Mouse (Mus musculus) monocyte, adult 5-6 weeks (primary cell): ENCODE measurements around the gene Mex3d. TPM values are rescaled to one million over a fixed set of nuclear protein-coding genes. Genes with fewer than 3 reads are reported as not detected.
A peak's percentile ranks its signal among the peaks of the same experiment; 100 is the strongest.
"Not testable (repeated sequence)": the region's sequence is repeated elsewhere in the genome, so short reads cannot be mapped to it uniquely, and the experiment has no call there.

Source experiments
- ATAC-seq: fragments of 153-309, 156-312 bp; replicated peaks from 2 replicates; pipeline ENCODE4 v1.8.0; 2017; ENCODE audit warnings: mild to moderate bottlenecking; ENCODE audit not compliant: low TSS enrichment, insufficient number of reproducible peaks, severe bottlenecking, poor library complexity, low FRiP score
- total RNA-seq: library from RNA; stranded (forward); fragments of 200-1000, 200-491, 200-594 nt; gene quantifications from 3 replicates; pipeline ENCODE4 v1.2.3, GENCODE M21; 2017

The Mex3d gene
- total RNA-seq, 1 experiment from 2014 or later = 4.1 TPM

DNA sequence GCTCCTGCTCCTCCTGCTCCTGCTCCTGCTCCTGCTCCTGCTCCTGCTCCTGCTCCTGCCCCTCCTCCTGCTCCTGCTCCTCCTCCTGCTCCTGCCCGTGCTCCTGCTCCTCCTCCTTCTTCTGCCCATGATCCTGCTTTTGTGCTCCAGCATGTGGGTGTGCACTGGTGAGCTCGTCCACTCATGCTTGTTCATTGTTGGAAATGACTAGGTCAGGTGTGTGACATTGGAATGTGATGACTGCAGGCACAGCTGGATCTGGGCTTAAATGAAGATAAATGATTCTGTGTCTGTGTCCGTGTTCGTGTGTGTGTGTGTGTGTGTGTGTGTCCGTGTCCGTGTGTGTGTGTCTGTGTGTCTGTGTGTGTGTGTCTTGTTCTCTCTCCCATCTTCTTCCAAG, 19.1 kb downstream of the Mex3d start:
- no peak for ATAC-seq

GRCm38 (mm10) chr10:80367954-80368353, 19.5 kb downstream of the Mex3d start:
- ATAC-seq = no peak

DNA sequence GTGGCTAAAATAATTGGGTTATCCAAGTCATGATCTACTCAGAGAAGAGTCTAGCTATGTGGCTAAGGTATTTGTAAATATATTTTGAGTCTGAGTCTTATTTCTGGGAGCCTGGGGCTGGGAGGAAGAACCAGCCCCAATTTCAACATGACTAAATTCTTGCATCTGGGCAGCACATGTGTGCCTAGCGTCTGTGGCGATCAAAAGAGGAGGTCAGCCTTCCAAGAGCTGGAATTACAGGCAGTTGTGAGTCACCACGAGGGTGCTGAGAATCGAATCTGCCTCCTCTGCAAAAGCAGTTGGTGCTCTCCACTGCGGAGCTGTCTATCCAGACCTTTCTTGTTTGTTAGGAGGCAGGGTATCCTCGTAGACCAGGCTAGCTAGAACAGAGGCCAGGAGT, 21.7 kb downstream of the Mex3d start:
- no peak for ATAC-seq

DNA sequence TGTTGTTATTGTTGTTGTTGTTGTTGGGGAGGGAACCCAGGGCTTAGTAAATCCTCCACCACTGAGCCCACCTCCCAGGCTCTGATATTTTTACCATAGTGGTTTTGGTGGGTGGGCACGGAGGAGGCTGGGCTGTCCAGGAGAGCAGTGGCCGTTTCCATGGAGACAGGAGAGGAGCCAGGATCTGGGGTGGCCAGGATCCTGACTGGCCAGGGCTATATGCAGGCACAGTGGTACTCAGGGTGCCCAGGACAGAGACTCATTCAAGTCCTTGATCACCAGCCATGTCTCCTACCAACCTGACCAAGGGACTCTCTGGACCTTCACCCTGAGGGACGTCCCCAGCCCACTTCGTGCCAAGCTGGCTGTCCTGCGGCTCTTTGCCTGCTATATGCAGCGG, 23.7 kb downstream of the Mex3d start:
- no peak for ATAC-seq

DNA sequence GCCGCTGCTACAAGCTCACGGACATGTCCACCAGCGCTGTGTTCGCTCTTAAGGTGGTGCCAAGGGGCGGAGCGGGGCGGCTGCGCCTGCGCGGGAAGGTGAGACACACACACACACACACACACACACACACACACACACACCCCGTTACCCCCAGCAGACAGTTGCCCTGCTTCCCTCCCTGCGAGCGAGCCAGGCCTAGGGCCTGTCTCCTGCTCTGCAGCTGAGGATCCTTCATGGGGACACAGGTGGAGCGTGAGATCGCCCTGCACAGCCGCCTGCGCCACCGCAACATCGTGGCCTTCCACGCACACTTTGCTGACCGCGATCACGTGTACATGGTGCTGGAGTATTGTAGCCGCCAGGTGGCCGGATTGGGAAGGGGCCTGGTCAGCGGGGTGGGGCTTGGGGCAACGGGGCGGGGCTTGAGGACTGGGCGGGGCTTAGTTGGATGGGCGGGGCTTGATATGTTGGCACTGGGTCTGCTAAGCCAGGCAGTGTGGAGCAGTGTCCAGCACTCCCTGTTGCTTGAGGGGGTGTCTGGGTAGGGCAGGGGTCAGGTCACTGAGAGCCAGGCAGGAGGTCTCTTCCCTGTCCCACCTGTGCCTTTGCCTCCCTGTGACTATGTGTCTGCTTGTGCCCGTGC, 29.3 kb downstream of the Mex3d start:
- no peak for ATAC-seq

- ATAC-seq = no peak
These were observed 30.1 kb downstream of the Mex3d start for GRCm38 (mm10) chr10:80357336-80357735.

GRCm38 (mm10) chr10:80356737-80357136, 30.7 kb downstream of the Mex3d start:
- no peak for ATAC-seq

DNA sequence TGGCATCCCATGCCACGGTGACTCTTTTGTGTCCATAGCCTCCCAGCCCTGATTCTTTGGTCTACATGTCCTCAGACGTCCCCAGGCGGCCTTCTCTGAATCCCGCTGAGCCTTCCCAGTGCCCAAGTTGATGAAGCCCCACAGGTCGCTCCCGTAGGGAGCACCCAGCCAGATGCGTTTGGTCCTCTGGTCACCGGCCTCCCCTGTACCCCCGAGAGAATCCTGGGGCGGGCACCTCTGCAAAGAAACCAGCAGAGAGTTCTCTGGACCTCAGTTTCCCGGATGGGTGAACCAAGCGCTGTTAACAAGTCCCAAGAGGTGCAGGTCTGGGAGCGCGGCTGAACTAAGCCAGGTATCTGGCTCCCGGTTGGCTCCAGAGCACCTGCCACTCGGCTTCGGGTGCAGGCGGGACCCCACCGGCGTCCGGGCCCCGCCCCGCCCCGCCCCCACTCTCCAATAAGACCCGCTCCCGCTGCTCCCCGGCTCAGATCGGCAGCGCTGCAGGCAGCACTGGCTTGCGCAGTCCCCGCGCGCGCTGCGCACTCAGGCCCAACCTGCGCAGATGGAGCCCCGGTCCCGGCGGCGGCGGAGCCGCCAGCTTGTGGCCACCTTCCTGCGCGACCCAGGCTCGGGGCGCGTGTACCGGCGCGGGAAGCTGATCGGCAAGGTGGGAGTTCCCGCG, 31.3 kb downstream of the Mex3d start, which contains the start of gene Plk5:
Gene Plk5 (plus strand): TSS at position 459 of the 682 bp plus-strand sequence.
- ATAC-seq = no peak

DNA sequence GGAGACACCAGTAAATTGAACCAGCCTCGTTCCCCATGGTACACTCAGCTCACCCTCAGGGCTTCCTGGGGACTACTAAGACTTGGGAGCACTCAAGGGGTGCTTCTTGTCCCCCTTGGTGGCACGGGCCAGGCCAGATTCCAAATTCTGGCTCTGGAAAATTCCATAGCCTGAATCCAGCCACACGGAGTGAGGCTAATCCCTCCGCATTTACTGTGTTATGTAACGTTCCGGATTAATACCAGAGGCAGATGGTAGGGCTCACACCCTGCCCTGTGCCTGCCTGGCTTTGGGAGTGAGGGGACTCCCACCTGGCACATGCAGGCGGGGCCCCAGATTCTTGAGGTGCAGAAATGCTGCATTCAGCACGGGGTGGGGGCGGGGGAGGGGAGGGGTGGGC, 32.0 kb downstream of the Mex3d start:
- ATAC-seq = no peak

DNA sequence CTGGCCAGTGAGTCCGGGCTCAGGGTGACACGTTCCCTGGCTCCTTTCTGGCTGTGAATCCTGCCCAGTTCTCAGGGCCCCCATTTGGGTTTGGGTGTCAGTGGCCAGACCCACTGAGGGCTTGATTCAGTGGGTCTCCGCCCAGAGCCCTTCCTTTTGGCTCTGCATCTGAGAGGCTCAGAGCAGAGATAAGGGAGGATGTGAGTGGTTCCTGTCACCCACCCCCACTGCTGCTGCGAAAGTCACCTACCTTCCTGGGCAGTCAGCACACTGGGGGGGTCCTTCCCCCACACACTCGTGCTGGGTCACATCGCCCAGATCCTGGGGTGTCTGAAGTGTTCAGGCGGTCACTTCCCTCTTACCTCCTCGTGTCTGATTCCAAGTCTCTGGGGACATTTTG, 34.7 kb downstream of the Mex3d start:
- no peak for ATAC-seq

DNA sequence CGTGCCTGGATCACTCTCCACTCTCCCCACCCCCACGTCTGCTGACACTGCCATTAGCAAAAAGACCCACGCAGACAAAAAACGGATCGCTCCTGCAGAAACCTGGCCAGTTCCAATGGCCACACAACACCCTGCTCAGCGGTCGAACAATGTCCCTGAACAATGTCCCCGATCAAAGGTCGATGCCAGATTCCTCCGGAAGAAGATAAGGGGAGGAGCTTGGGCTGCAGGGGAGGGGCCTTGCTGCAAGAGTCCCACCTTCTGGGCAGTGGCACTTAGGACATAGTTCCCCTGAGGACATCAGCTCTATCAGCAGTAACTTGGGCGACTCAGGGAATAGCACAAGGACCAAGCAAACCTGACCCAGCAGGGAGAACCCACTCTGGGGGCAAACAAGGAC, 35.6 kb downstream of the Mex3d start:
- ATAC-seq = no peak

DNA sequence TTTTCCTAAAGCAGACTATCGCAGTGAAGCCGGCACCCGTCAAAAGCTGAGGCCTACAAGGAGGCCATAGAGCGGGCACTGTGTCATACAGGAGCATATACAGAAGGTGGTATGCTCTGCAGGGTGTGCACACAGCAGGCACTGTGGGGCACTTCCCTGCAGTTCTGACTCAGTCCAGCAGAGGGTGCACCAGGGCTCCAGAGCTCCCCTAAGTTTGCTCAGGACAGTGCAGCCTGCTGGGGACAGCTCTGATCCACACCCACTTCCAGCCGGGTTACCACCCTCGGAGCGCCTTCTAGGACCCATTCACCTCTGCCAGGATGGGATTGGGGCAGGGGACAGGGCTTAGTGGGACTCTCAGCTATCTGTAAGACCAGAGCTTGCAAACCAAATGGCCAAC, 37.2 kb downstream of the Mex3d start:
- peak; percentile 88 for ATAC-seq

DNA sequence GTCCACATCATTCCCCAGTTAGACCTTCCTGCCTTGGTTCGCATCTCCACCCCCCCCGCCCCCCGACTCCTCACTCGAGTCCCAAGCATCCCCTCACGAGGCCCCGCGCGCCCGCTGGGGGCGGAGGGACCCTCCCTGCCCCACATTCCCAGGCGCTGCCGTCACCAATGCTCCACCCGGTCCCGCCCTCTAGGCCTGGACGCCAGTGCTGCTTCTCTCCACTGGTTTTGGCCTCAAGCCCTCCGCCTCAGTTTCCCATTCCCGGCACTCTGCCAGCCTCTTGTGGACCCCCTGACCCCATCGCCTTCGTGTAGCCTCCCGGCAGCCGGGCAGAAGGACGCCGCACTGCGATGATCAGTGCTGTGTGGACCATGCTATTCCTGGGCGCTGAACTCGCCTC, 38.5 kb downstream of the Mex3d start:
- ATAC-seq = no peak

- ATAC-seq = no peak
These were observed 39.1 kb downstream of the Mex3d start, which contains the start of gene Adamtsl5 for GRCm38 (mm10) chr10:80348244-80348781. TSS of gene Adamtsl5 (minus strand) at chr10:80348412.

GRCm38 (mm10) chr10:80347514-80347967, 39.9 kb downstream of the Mex3d start:
- ATAC-seq = no peak

DNA sequence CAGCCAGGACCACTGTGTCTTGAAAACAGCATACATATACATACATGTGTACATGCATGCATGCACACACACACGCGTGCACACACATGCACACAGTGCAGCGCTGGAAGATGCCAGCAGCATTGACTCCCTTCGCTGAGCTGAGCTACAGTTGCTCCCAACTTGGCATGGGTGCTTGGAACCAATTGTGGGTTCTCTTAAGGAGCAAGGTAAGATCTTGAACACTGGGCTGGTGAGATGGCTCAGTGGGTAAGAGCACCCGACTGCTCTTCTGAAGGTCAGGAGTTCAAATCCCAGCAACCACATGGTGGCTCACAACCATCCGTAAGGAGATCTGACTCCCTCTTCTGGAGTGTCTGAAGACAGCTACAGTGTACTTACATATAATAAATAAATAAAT, 41.5 kb downstream of the Mex3d start:
- not testable (repeated sequence) for ATAC-seq

DNA sequence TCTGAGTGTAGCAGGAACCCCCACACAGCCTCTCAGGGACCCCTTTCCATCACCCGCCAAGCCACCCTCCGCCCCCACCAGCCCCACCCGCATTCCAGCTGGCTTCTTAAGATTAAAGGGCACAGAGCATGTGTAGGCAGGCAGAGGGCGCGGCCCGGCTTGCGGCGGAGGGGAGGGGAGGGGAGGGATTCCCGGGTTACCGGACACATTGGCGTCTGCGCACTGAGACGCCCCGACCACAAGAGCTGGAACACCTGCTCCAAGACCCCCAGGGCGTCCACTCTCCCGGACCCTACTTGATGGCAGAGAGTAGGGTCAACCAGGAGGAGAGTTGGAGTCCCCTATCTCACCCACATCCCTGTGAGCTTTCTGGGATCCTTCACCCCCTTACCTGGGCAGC, 42.3 kb downstream of the Mex3d start:
- no peak for ATAC-seq

- ATAC-seq = no peak
These were observed 43.3 kb downstream of the Mex3d start for GRCm38 (mm10) chr10:80344131-80344661.

DNA sequence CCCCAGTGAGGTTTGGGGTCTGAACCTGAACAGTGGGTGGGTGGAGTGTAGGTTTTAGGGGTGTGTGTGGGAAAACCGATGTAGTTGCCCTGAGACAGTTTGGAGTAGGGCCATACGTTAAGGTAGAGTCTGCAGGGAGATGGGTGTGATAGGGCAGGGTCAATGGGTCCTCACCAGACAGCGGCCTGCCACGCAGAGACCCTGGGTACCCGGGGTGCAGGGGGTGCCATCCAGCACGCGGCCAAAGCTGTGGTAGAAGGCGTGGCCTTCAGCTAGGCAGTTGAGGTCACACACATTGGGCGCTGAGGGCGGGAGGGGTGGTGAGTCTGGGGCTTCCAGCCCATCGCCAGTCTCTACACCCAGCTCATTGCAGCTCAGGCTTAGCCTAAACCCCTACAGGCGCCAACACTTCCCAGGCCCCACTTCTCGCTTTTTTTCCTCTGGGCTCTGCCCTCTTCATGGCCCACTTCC, 44.0 kb downstream of the Mex3d start:
- ATAC-seq = no peak
